Comparison of ENCODE assay signal across 8 mouse cellular contexts in the genomic region with DNA sequence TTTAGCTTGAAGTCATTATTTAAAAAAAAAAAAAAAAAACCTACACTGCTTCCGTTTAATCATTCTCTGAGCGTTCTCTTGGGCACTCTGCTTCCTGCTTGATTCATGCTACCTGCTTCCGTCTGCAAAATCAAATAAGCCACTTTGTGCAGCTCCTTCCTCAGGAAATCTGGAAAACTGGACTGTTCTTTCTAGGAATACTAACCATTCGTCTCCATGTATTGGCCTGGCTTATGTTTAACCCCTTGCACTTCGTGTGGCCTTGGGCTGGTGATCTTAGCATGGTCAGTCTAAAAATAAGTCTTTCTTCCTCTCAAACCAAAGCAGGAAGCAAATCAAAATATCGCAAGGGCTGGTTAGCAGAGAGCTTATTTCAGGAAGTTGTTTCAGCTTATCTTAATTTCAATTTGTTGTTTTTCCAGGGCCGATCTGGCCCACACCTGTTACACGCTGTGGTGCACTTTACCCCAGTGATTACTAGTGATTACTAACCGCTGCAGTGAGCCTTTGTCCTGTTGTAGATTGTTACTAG.
DNase-seq lines count a peak whose midpoint lies in the region; ATAC-seq and TF ChIP-seq lines count a peak whose summit lies in the region.

No protein-coding gene starts in this region.

- peak; percentile 56 for ATAC-seq in megakaryocyte progenitor cell, adult 5-6 weeks (replicated peaks; ENCODE audit: poor library complexity)
- no peak for ATAC-seq in forebrain, embryonic 16.5 days

- no peaks in the 10 kb centered on the region for H3K27me3 ChIP-seq in CH12.LX (replicated peaks)
- no peaks in the 10 kb centered on the region for H3K27me3 ChIP-seq in forebrain, embryonic 16.5 days (replicated peaks; ENCODE audit: control insufficient read depth, insufficient read depth, low read length)

- H3K27ac ChIP-seq in CH12.LX (ENCODE audit: insufficient read depth, low read depth), result no peak overlapping the region
- no peak overlapping the region for H3K27ac ChIP-seq in forebrain, embryonic 16.5 days (ENCODE audit: low read length)

- DNase-seq in kidney, adult 11 months, result peak; percentile 3
- no peak for DNase-seq in kidney, postnatal 25 days
- peak; percentile 7 for DNase-seq in CH12.LX (ENCODE audit: extremely low read depth)
- DNase-seq in induced T-regulatory cell, adult 2 months (ENCODE audit: low read depth), result peak; percentile 2
- no peak for DNase-seq in left cerebral cortex, postnatal 36 days (ENCODE audit: low spot score in 2 of 2)
- no peak for DNase-seq in retina, postnatal 1 day

- in situ Hi-C loops in CH12.LX (cut with MboI; ENCODE audit: low pct_ligation_motif_present, low pct_unique_long_range_greater_than_20kb, low sequenced_read_pairs), result no loop called here

- TF ChIP-seq CTCF in CH12.LX (conservative IDR thresholded peaks at IDR 0.05 in 1 of 2, IDR thresholded peaks at IDR 0.05 in 1 of 2; ENCODE audit: low read depth in 2 of 2, low read length in 2 of 2), result no peak

- intact Hi-C loops in left cerebral cortex, postnatal 36 days (cut with DNase I), result no loop called here

- WGBS in forebrain, embryonic 16.5 days, result 79% methylated on average over 9 of the region's 9 CpGs

- no peaks in the 10 kb centered on the region for H3K79me2 ChIP-seq in CH12.LX (replicated peaks; ENCODE audit: control insufficient read depth, extremely low read depth, insufficient read depth, poor library complexity, severe bottlenecking)

- TF ChIP-seq RAD21 in CH12.LX (IDR thresholded peaks at IDR 0.05; ENCODE audit: low read depth, low read length), result no peak

- dilution Hi-C loops in CH12.LX (cut with MboI; ENCODE audit: extremely low pct_ligation_motif_present, extremely low pct_unique_long_range_greater_than_20kb, low sequenced_read_pairs), result no loop called here

- no peak for TF ChIP-seq POLR2A in CH12.LX (IDR thresholded peaks at IDR 0.05; ENCODE audit: low read depth, low read length)

- H3K9ac ChIP-seq in CH12.LX (ENCODE audit: insufficient read depth, low read depth), result no peak overlapping the region
- no peak overlapping the region for H3K9ac ChIP-seq in forebrain, embryonic 16.5 days (replicated peaks; ENCODE audit: low read depth, low read length)

- no peak overlapping the region for H3K4me3 ChIP-seq in CH12.LX (replicated peaks in 1 of 3; ENCODE audit: low read depth in 2 of 3, low read length in 2 of 3, poor library complexity in 1 of 3)
- H3K4me3 ChIP-seq in forebrain, embryonic 16.5 days (replicated peaks; ENCODE audit: low read length), result no peak overlapping the region

- no peak overlapping the region for H3K4me2 ChIP-seq in CH12.LX (ENCODE audit: insufficient read depth, low read depth, poor library complexity, severe bottlenecking)
- no peak overlapping the region for H3K4me2 ChIP-seq in forebrain, embryonic 16.5 days (ENCODE audit: low read length)

- H3K9me3 ChIP-seq in CH12.LX (replicated peaks; ENCODE audit: low read length), result no peaks in the 10 kb centered on the region
- no peaks in the 10 kb centered on the region for H3K9me3 ChIP-seq in forebrain, embryonic 16.5 days (ENCODE audit: control insufficient read depth, low read length)

- peaks cover 6 to 13% of the 10 kb centered on the region in 2 experiments for H3K4me1 ChIP-seq in CH12.LX (ENCODE audit: control insufficient read depth in 1 of 2, insufficient read depth in 2 of 2)
- H3K4me1 ChIP-seq in forebrain, embryonic 16.5 days (replicated peaks; ENCODE audit: control insufficient read depth, insufficient read depth, low read length), result no peaks in the 10 kb centered on the region

- no peak for TF ChIP-seq EP300 in CH12.LX (IDR thresholded peaks at IDR 0.05; ENCODE audit: low read length)

- no peaks in the 10 kb centered on the region for H3K36me3 ChIP-seq in CH12.LX (replicated peaks in 1 of 2; ENCODE audit: control insufficient read depth in 1 of 2, insufficient read depth in 1 of 2, low read length in 1 of 2)
- H3K36me3 ChIP-seq in forebrain, embryonic 16.5 days (ENCODE audit: control insufficient read depth, insufficient read depth), result no peaks in the 10 kb centered on the region

TF ChIP-seq in CH12.LX, 34 proteins besides CTCF, POLR2A, EP300 and RAD21:
- TF ChIP-seq MYC (IDR thresholded peaks at IDR 0.05; ENCODE audit: low read depth, low read length) (no peak), ETS1 (conservative IDR thresholded peaks at IDR 0.05; ENCODE audit: low read depth, low read length) (no peak), ELF1 (IDR thresholded peaks at IDR 0.05; ENCODE audit: low read depth, low read length) (no peak), HCFC1 (IDR thresholded peaks at IDR 0.05; ENCODE audit: low read depth, low read length) (no peak), E2F4 (IDR thresholded peaks at IDR 0.05; ENCODE audit: insufficient replicate concordance, low read depth, low read length) (no peak), POLR2AphosphoS2 (IDR thresholded peaks at IDR 0.05; ENCODE audit: low read depth, low read length) (no peak), JUND (conservative IDR thresholded peaks at IDR 0.05; ENCODE audit: low read depth, low read length) (no peak), USF1 (IDR thresholded peaks at IDR 0.05; ENCODE audit: low read depth, low read length) (no peak), ZNF384 (IDR thresholded peaks at IDR 0.05; ENCODE audit: low read depth, low read length) (no peak), KAT2A (IDR thresholded peaks at IDR 0.05; ENCODE audit: insufficient replicate concordance, low read length) (no peak), MAFK (IDR thresholded peaks at IDR 0.05; ENCODE audit: insufficient replicate concordance, low read length) (no peak), GABPA (IDR thresholded peaks at IDR 0.05; ENCODE audit: insufficient replicate concordance, low read depth, low read length) (no peak), NELFE (IDR thresholded peaks at IDR 0.05; ENCODE audit: low read depth, low read length) (no peak), TCF12 (IDR thresholded peaks at IDR 0.05; ENCODE audit: low read depth, low read length) (no peak), SIN3A (IDR thresholded peaks at IDR 0.05; ENCODE audit: low read length) (no peak), ZC3H11A (IDR thresholded peaks at IDR 0.05; ENCODE audit: low read depth, low read length) (no peak), SMC3 (IDR thresholded peaks at IDR 0.05; ENCODE audit: low read depth, low read length) (no peak)

Comparison
In these comparisons a context has a peak if more than half of its experiments do, and no peak if none do; other contexts are left out.
1. DNase-seq: peak in kidney, adult 11 months (single experiment), CH12.LX (single experiment) and induced T-regulatory cell, adult 2 months (single experiment); none in kidney, postnatal 25 days (0 of 2), left cerebral cortex, postnatal 36 days (0 of 2) and retina, postnatal 1 day (single experiment).